Mouse (Mus musculus): ENCODE measurements around the gene Itga9.

- TF ChIP-seq CTCF (IDR thresholded peaks at IDR 0.05; ENCODE audit: low read depth, low read length) (no peak), POLR2A (IDR thresholded peaks at IDR 0.05; ENCODE audit: extremely low read depth, insufficient read depth, low read length) (no peak)
Measured at GRCm38 (mm10) chr9:118765059-118765458, 158.6 kb downstream of the Itga9 start.

Measured in liver, adult 2 months (tissue).